In genomic region chr19:44513921-44514482, GRCm38 (mm10) we compare ENCODE assay signal across 22 mouse cellular contexts. TPM values are rescaled to one million over a fixed set of nuclear protein-coding genes. Genes with fewer than 3 reads are reported as not detected.
DNase-seq lines count a peak whose midpoint lies in the region; ATAC-seq and TF ChIP-seq lines count a peak whose summit lies in the region.
"Had no signal": no experiment of that assay in that cellular context is flagged by ENCODE, and none has a peak within 500 bp of the region (broad histone marks: within the 10 kb centered on the region; RNA-seq: fewer than 3 reads in every experiment).

No protein-coding gene starts in this region.

- no peak for ATAC-seq in kidney, embryonic 15.5 days (replicated peaks; ENCODE audit: low FRiP score)
- ATAC-seq in stomach, embryonic 14.5 days (ENCODE audit: insufficient number of reproducible peaks, insufficient read depth, low FRiP score, low read depth) = 0 out of 2 replicates have a peak, but pooled peaks have one; percentile 2
- no peak for ATAC-seq in stomach, postnatal 0 days (ENCODE audit: low FRiP score, low TSS enrichment)
- ATAC-seq in midbrain, embryonic 13.5 days = no peak
- ATAC-seq: CD4-positive, CD25-positive, alpha-beta regulatory T cell, adult 4 months; intestine, embryonic 16.5 days; lung, postnatal 0 days had no signal

- no peak for TF ChIP-seq EP300 in stomach, postnatal 0 days (optimal IDR thresholded peaks at IDR 0.05)

- no peak overlapping the region for H3K9ac ChIP-seq in kidney, embryonic 15.5 days
- H3K9ac ChIP-seq in stomach, embryonic 14.5 days (replicated peaks; ENCODE audit: low read depth, low read length) = no peak overlapping the region
- no peak overlapping the region for H3K9ac ChIP-seq in stomach, postnatal 0 days (ENCODE audit: low read length)
- no peak overlapping the region for H3K9ac ChIP-seq in midbrain, embryonic 13.5 days (replicated peaks)
- H3K9ac ChIP-seq: liver, embryonic 13.5 days had no signal

- H3K4me3 ChIP-seq in kidney, embryonic 15.5 days (replicated peaks) = no peak overlapping the region
- H3K4me3 ChIP-seq in stomach, embryonic 14.5 days (ENCODE audit: low read depth, low read length) = no peak overlapping the region
- H3K4me3 ChIP-seq in stomach, postnatal 0 days (ENCODE audit: low read depth, low read length) = no peak overlapping the region
- no peak overlapping the region for H3K4me3 ChIP-seq in midbrain, embryonic 13.5 days (replicated peaks)
- H3K4me3 ChIP-seq: liver, embryonic 13.5 days had no signal

- H3K27me3 ChIP-seq in kidney, embryonic 15.5 days = peaks cover 69% of the 10 kb centered on the region
- peaks cover 27% of the 10 kb centered on the region; the same call in 1 of the 2 replicates for H3K27me3 ChIP-seq in stomach, embryonic 14.5 days (ENCODE audit: control insufficient read depth, insufficient read depth, low read length)
- peaks cover 11% of the 10 kb centered on the region; the same call in 1 of the 2 replicates for H3K27me3 ChIP-seq in stomach, postnatal 0 days (ENCODE audit: control insufficient read depth, insufficient read depth, low read length)
- peaks cover 100% of the 10 kb centered on the region for H3K27me3 ChIP-seq in midbrain, embryonic 13.5 days

- WGBS in kidney, embryonic 15.5 days = 17% methylated on average over 7 of the region's 7 CpGs
- WGBS in stomach, embryonic 14.5 days = 31% methylated on average over 7 of the region's 7 CpGs
- WGBS in stomach, postnatal 0 days = 36% methylated on average over 7 of the region's 7 CpGs
- WGBS in midbrain, embryonic 13.5 days = 5% methylated on average over 7 of the region's 7 CpGs

- no peak for DNase-seq in kidney, adult 8-10 months
- DNase-seq in stomach, postnatal 0 days (ENCODE audit: low spot score) = no peak
- no peak for DNase-seq in left cerebral cortex, postnatal 36 days (ENCODE audit: low spot score in 2 of 2)
- DNase-seq in heart, adult 11 months = no peak
- DNase-seq: cerebellum, adult 11-12 months; cerebellum, postnatal 36 days; heart, postnatal 14 days; layer of hippocampus, postnatal 36 days; left cerebral cortex, postnatal 4 days; liver, embryonic 13.5 days had no signal

- H3K4me1 ChIP-seq in kidney, embryonic 15.5 days = peaks cover 91% of the 10 kb centered on the region
- peaks cover 18% of the 10 kb centered on the region; the same call in 1 of the 2 replicates for H3K4me1 ChIP-seq in stomach, embryonic 14.5 days (ENCODE audit: control insufficient read depth, insufficient read depth, low read length)
- H3K4me1 ChIP-seq in stomach, postnatal 0 days (replicated peaks; ENCODE audit: control insufficient read depth, insufficient read depth) = no peaks in the 10 kb centered on the region; the same call in 1 of the 2 replicates
- H3K4me1 ChIP-seq in midbrain, embryonic 13.5 days (replicated peaks) = peaks cover 78% of the 10 kb centered on the region

- no peaks in the 10 kb centered on the region for H3K36me3 ChIP-seq in kidney, embryonic 15.5 days
- no peaks in the 10 kb centered on the region for H3K36me3 ChIP-seq in stomach, embryonic 14.5 days (ENCODE audit: control insufficient read depth, insufficient read depth, low read length)
- no peaks in the 10 kb centered on the region for H3K36me3 ChIP-seq in stomach, postnatal 0 days (ENCODE audit: control insufficient read depth, insufficient read depth, low read length)
- no peaks in the 10 kb centered on the region for H3K36me3 ChIP-seq in midbrain, embryonic 13.5 days
- H3K36me3 ChIP-seq: liver, embryonic 13.5 days had no signal

- H3K4me2 ChIP-seq in kidney, embryonic 15.5 days = peak overlapping the region; percentile 14
- no peak overlapping the region for H3K4me2 ChIP-seq in stomach, embryonic 14.5 days (replicated peaks; ENCODE audit: low read depth, low read length)
- H3K4me2 ChIP-seq in stomach, postnatal 0 days (replicated peaks; ENCODE audit: low read depth) = no peak overlapping the region
- H3K4me2 ChIP-seq in midbrain, embryonic 13.5 days (replicated peaks) = peak overlapping the region; percentile 83
- H3K4me2 ChIP-seq: liver, embryonic 13.5 days had no signal

- intact Hi-C loops in left cerebral cortex, postnatal 36 days (cut with DNase I) = loop anchor here (5.0 kb wide), 1 partner anchor 723 kb away; the partner anchor contains the start of gene Lbx1

- no peaks in the 10 kb centered on the region for H3K9me3 ChIP-seq in kidney, embryonic 15.5 days (replicated peaks)
- H3K9me3 ChIP-seq in stomach, embryonic 14.5 days (ENCODE audit: control insufficient read depth, low read depth, low read length) = no peaks in the 10 kb centered on the region
- H3K9me3 ChIP-seq in stomach, postnatal 0 days (ENCODE audit: control insufficient read depth, low read length) = no peaks in the 10 kb centered on the region
- H3K9me3 ChIP-seq in midbrain, embryonic 13.5 days = no peaks in the 10 kb centered on the region
- H3K9me3 ChIP-seq: liver, embryonic 13.5 days had no signal

- no peak for TF ChIP-seq CTCF in stomach, postnatal 0 days (IDR thresholded peaks at IDR 0.05; ENCODE audit: low read depth)

- H3K27ac ChIP-seq in kidney, embryonic 15.5 days = peak overlapping the region; percentile 85
- peak overlapping the region; percentile 40; the same call in 1 of the 2 replicates for H3K27ac ChIP-seq in stomach, embryonic 14.5 days (ENCODE audit: low read length)
- H3K27ac ChIP-seq in stomach, postnatal 0 days (replicated peaks) = no peak overlapping the region
- peak overlapping the region; percentile 11 for H3K27ac ChIP-seq in midbrain, embryonic 13.5 days
- H3K27ac ChIP-seq: liver, embryonic 13.5 days had no signal

RNA-seq across cellular contexts. Expression of gene Wnt8b, which starts 20.7 kb away (rescaled TPM):
- polyA plus RNA-seq in kidney, embryonic 15.5 days (2015; fragmentation: Nextera tagmentation; extraction: Ambion mirVana) = 2.6 and 3.4 TPM in 2 replicates
- polyA plus RNA-seq in stomach, embryonic 14.5 days (2014; fragmentation: Nextera tagmentation; extraction: Ambion mirVana) = 0.21 and 0.46 TPM in 2 replicates
- not detected in 2 replicates for polyA plus RNA-seq in stomach, postnatal 0 days (2015; fragmentation: Nextera tagmentation; extraction: Ambion mirVana)
- polyA plus RNA-seq in midbrain, embryonic 13.5 days (2015; fragmentation: Nextera tagmentation; extraction: Ambion mirVana) = 8.0 and 11.8 TPM in 2 replicates
- not detected for total RNA-seq in left cerebral cortex, postnatal 36 days (2021)
- total RNA-seq: gastrocnemius, adult 8-10 months; heart, postnatal 14 days; layer of hippocampus, postnatal 36 days; MEL; neutrophil, adult 5-6 weeks had no signal
- polyA plus RNA-seq: CD4-positive, CD25-positive, alpha-beta regulatory T cell, adult 4 months; intestine, embryonic 16.5 days; liver, embryonic 13.5 days; lung, postnatal 0 days; urinary bladder, adult 2 months had no signal

RNA-seq across cellular contexts. Expression of gene Sec31b, which starts 31.7 kb away (rescaled TPM):
- 1.1 and 1.3 TPM in 2 replicates for polyA plus RNA-seq in kidney, embryonic 15.5 days (2015; fragmentation: Nextera tagmentation; extraction: Ambion mirVana)
- polyA plus RNA-seq in stomach, embryonic 14.5 days (2014; fragmentation: Nextera tagmentation; extraction: Ambion mirVana) = 0.36 and 0.67 TPM in 2 replicates
- 0.19 and 0.34 TPM in 2 replicates for polyA plus RNA-seq in stomach, postnatal 0 days (2015; fragmentation: Nextera tagmentation; extraction: Ambion mirVana)
- polyA plus RNA-seq in midbrain, embryonic 13.5 days (2015; fragmentation: Nextera tagmentation; extraction: Ambion mirVana) = 0.17 and 0.41 TPM in 2 replicates
- under 1 TPM; 0.07 to 0.36 TPM for total RNA-seq in left cerebral cortex, postnatal 36 days (2021)

RNA-seq across cellular contexts. Expression of gene Gm20538, which starts 38.6 kb away (rescaled TPM):
- polyA plus RNA-seq in kidney, embryonic 15.5 days (2015; fragmentation: Nextera tagmentation; extraction: Ambion mirVana) = not detected in 2 replicates
- polyA plus RNA-seq in stomach, embryonic 14.5 days (2014; fragmentation: Nextera tagmentation; extraction: Ambion mirVana) = not detected in 2 replicates
- 0.70 TPM in 1 of 2 replicates, not detected in the other for polyA plus RNA-seq in stomach, postnatal 0 days (2015; fragmentation: Nextera tagmentation; extraction: Ambion mirVana)
- not detected in 2 replicates for polyA plus RNA-seq in midbrain, embryonic 13.5 days (2015; fragmentation: Nextera tagmentation; extraction: Ambion mirVana)
- not detected for total RNA-seq in left cerebral cortex, postnatal 36 days (2021)
- total RNA-seq: adrenal gland, adult 2 months; gastrocnemius, adult 8-10 months; heart, postnatal 14 days; layer of hippocampus, postnatal 36 days; left cerebral cortex, postnatal 4 days; MEL had no signal
- polyA plus RNA-seq: adrenal gland, adult 2 months; CD4-positive, CD25-positive, alpha-beta regulatory T cell, adult 4 months; embryonic facial prominence, embryonic 14.5 days; intestine, embryonic 16.5 days; liver, embryonic 13.5 days; urinary bladder, adult 2 months had no signal

RNA-seq across cellular contexts. Expression of gene Ndufb8, which starts 41.2 kb away (rescaled TPM):
- 599 and 609 TPM in 2 replicates for polyA plus RNA-seq in kidney, embryonic 15.5 days (2015; fragmentation: Nextera tagmentation; extraction: Ambion mirVana)
- 503 and 572 TPM in 2 replicates for polyA plus RNA-seq in stomach, embryonic 14.5 days (2014; fragmentation: Nextera tagmentation; extraction: Ambion mirVana)
- polyA plus RNA-seq in stomach, postnatal 0 days (2015; fragmentation: Nextera tagmentation; extraction: Ambion mirVana) = 584 and 594 TPM in 2 replicates
- 546 and 548 TPM in 2 replicates for polyA plus RNA-seq in midbrain, embryonic 13.5 days (2015; fragmentation: Nextera tagmentation; extraction: Ambion mirVana)
- total RNA-seq in left cerebral cortex, postnatal 36 days (2021) = 100 to 1,000 TPM; 365 to 378 TPM

RNA-seq across cellular contexts. Expression of gene Hif1an, which starts 48.6 kb away (rescaled TPM):
- 32.4 and 32.5 TPM in 2 replicates for polyA plus RNA-seq in kidney, embryonic 15.5 days (2015; fragmentation: Nextera tagmentation; extraction: Ambion mirVana)
- polyA plus RNA-seq in stomach, embryonic 14.5 days (2014; fragmentation: Nextera tagmentation; extraction: Ambion mirVana) = 29.0 and 31.3 TPM in 2 replicates
- polyA plus RNA-seq in stomach, postnatal 0 days (2015; fragmentation: Nextera tagmentation; extraction: Ambion mirVana) = 10.1 and 10.5 TPM in 2 replicates
- polyA plus RNA-seq in midbrain, embryonic 13.5 days (2015; fragmentation: Nextera tagmentation; extraction: Ambion mirVana) = 32.6 and 33.7 TPM in 2 replicates
- total RNA-seq in left cerebral cortex, postnatal 36 days (2021) = 10 to 100 TPM; 26.3 to 31.9 TPM

Comparison
In these comparisons a context has a peak if more than half of its experiments do, and no peak if none do; other contexts are left out.
1. H3K4me2 ChIP-seq: peak in kidney, embryonic 15.5 days (single experiment) and midbrain, embryonic 13.5 days (single experiment); none in stomach, embryonic 14.5 days (single experiment) and stomach, postnatal 0 days (single experiment).